Mouse (Mus musculus) brain, embryonic 14.5 days (tissue): ENCODE measurements around the gene Rcn2.

Source experiments
- CTCF ChIP-seq: fragments of 200-500 bp; IDR thresholded peaks from 2 replicates; pipeline ENCODE4 v1.5.1; 2012; ENCODE audit warnings: inconsistent platforms, mild to moderate bottlenecking, moderate library complexity, borderline replicate concordance; ENCODE audit not compliant: insufficient read depth, insufficient read length; ENCODE audit errors: extremely low read depth
- POLR2A ChIP-seq: fragments of 200-500 bp; IDR thresholded peaks from 2 replicates; pipeline ENCODE4 v1.6.1; 2012; ENCODE audit warnings: mild to moderate bottlenecking, inconsistent platforms, borderline replicate concordance; ENCODE audit not compliant: poor library complexity, insufficient read depth, insufficient read length, severe bottlenecking; ENCODE audit errors: extremely low read depth

GRCm38 (mm10) chr9:56053796-56054195 lies 12.2 kb downstream of the Rcn2 start:
- TF ChIP-seq POLR2A (no peak), CTCF (no peak)
